Comparison of ENCODE assay signal across 8 mouse cellular contexts in genomic region chr5:125433793-125434337, GRCm38 (mm10). TPM values are rescaled to one million over a fixed set of nuclear protein-coding genes. Genes with fewer than 3 reads are reported as not detected.
DNase-seq lines count a peak whose midpoint lies in the region; ATAC-seq lines count a peak whose summit lies in the region.

TSS of gene Dhx37 (minus strand) at chr5:125434121.

- H3K4me2 ChIP-seq in lung, embryonic 16.5 days (ENCODE audit: low read depth, low read length) = peak within 1 kb of the TSS; percentile 96

- peaks cover 22% of the 10 kb centered on the region for H3K36me3 ChIP-seq in lung, embryonic 16.5 days (ENCODE audit: control insufficient read depth, insufficient read depth, low read length)

- H3K4me3 ChIP-seq in lung, embryonic 16.5 days (ENCODE audit: low read length) = peak within 1 kb of the TSS; percentile 97

- H3K27ac ChIP-seq in lung, embryonic 16.5 days (ENCODE audit: low read length) = peak within 1 kb of the TSS; percentile 61

- DNase-seq in MEL-GATA-1-ER (ENCODE audit: extremely low read depth, low read depth) = peak; percentile 88
- DNase-seq in cerebellum, adult 8-10 months = peak; percentile 91
- peak; percentile 95 for DNase-seq in forelimb bud, embryonic 11.5 days (ENCODE audit: low read depth, low spot score)
- DNase-seq in layer of hippocampus, adult 9-10 months (ENCODE audit: low spot score) = peak; percentile 65
- DNase-seq in ovary, postnatal 10 days (ENCODE audit: low spot score) = peak; percentile 75
- peak; percentile 89 to 90 for DNase-seq in thymus, postnatal 10 days (ENCODE audit: low spot score in 2 of 2)

- no peaks in the 10 kb centered on the region for H3K9me3 ChIP-seq in lung, embryonic 16.5 days (ENCODE audit: control insufficient read depth, low read length)

- peak; percentile 97 to 99 for ATAC-seq in hematopoietic stem cell, adult 5-6 weeks (replicated peaks in 1 of 2; ENCODE audit: insufficient read depth in 1 of 2, low FRiP score in 2 of 2, low TSS enrichment in 1 of 2, low read depth in 1 of 2, poor library complexity in 2 of 2, severe bottlenecking in 2 of 2)
- ATAC-seq in lung, embryonic 16.5 days (ENCODE audit: low read depth) = peak; percentile 98

- H3K9ac ChIP-seq in lung, embryonic 16.5 days (ENCODE audit: low read length) = peak within 1 kb of the TSS; percentile 99

- peaks cover 7% of the 10 kb centered on the region for H3K4me1 ChIP-seq in lung, embryonic 16.5 days (replicated peaks; ENCODE audit: control insufficient read depth, insufficient read depth, low read length)

- H3K27me3 ChIP-seq in lung, embryonic 16.5 days (ENCODE audit: control insufficient read depth, insufficient read depth, low read depth, low read length) = no peaks in the 10 kb centered on the region

- WGBS in lung, embryonic 16.5 days = under 1% methylated on average over 46 of the region's 46 CpGs

RNA-seq across cellular contexts. Expression of gene Dhx37, which starts in this region (rescaled TPM):
- 65.8 and 87.1 TPM in 2 replicates for total RNA-seq in hematopoietic stem cell, adult 5-6 weeks (2017)
- polyA plus RNA-seq in lung, embryonic 16.5 days (2015; fragmentation: Nextera tagmentation; extraction: Ambion mirVana) = 10.1 and 10.6 TPM in 2 replicates

Comparison
In these comparisons a context has a peak if more than half of its experiments do, and no peak if none do; other contexts are left out.
1. Peak in every context shown above with its lines: DNase-seq, ATAC-seq, H3K4me3 ChIP-seq and H3K27ac ChIP-seq.